Mouse (Mus musculus) liver, adult 2 months (tissue): Measurements from ENCODE around the gene Ltbp4.

ENCODE experiments used
- CTCF ChIP-seq: fragments of 200-500 bp; IDR thresholded peaks from 2 replicates; pipeline ENCODE4 v1.5.1; 2011; ENCODE audit warnings: low read depth, low read length, control low read depth
- POLR2A ChIP-seq: fragments of 200-500 bp; IDR thresholded peaks from 2 replicates; pipeline ENCODE4 v1.6.1; 2011; ENCODE audit warnings: low read length, control low read depth; ENCODE audit not compliant: insufficient read depth; ENCODE audit errors: extremely low read depth

DNA sequence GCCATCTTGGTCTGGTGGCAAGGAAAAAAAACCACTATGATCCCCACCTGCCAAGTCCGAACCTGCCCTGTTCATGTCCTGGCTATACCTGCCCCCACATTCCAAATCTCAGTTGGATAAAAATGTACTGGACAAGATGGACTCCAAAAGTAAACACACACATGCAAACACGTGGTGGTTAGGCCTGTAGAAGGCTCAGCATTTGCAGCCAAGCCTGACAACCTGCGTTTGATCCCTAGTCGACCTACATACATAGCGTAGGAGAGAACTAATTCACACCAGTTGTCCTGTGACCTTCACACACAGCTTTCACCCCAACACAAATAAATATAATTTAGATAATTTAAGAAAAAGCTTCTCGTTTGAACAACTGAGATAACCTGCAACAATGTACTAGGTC is 23.3 kb upstream of the Ltbp4 start:
- TF ChIP-seq POLR2A (no peak), CTCF (no peak)
